Mouse (Mus musculus) urinary bladder, postnatal 14 days (tissue): ENCODE data around the gene Dbp.

Source experiments
- DNase-seq: peaks from one replicate; pipeline ENCODE4 v3.0.0; 2021; ENCODE audit warnings: low spot score

The Dbp gene

DNA sequence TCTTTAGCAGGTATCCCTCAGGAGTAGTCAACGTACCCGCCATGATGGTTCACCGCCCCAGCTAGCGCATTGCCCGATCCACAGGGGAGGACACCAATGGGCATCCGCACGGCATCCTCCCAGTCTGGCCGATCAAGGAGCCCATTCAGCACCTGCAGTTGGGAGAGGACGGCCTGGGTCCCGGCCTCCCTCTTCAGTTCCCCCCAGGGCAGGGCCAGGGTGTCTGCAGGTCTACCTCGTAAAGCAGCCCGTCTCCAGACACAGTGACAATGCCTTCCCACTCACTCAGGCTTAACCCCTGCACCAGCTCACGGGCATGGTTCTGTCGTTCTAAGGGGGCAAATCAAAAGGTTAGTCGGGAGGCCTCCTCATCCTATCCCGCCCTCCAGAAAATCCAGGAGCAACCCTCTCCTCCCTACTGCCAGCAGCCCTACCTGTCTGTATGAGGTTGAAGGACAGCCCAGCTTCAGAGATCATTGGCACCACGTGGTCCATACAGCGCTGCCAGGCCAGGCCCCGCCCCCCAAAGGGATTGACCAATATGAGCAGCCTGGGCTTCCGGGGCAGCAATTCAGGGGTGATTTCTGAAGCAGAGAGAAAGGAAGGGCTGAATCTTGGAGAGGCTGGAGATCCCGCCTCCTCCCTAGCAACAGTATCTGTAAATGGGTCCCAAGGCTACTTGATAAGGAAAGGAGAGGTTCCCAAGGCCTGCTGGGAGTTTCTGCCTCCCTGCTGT is 7.3 kb downstream of the Dbp start:
- no peak for DNase-seq

- DNase-seq = no peak
Observed at GRCm38 (mm10) chr7:45713396-45713795, 8.5 kb downstream of the Dbp start.

GRCm38 (mm10) chr7:45713881-45714520 is 9.1 kb downstream of the Dbp start:
- DNase-seq = no peak

- peak; percentile 79 for DNase-seq
Observed at GRCm38 (mm10) chr7:45714630-45715089, 9.8 kb downstream of the Dbp start.

- DNase-seq = peak; percentile 98
Observed at GRCm38 (mm10) chr7:45715090-45715708, 10.3 kb downstream of the Dbp start, which contains the start of gene Rpl18. TSS of gene Rpl18 (plus strand) at chr7:45715457.

DNA sequence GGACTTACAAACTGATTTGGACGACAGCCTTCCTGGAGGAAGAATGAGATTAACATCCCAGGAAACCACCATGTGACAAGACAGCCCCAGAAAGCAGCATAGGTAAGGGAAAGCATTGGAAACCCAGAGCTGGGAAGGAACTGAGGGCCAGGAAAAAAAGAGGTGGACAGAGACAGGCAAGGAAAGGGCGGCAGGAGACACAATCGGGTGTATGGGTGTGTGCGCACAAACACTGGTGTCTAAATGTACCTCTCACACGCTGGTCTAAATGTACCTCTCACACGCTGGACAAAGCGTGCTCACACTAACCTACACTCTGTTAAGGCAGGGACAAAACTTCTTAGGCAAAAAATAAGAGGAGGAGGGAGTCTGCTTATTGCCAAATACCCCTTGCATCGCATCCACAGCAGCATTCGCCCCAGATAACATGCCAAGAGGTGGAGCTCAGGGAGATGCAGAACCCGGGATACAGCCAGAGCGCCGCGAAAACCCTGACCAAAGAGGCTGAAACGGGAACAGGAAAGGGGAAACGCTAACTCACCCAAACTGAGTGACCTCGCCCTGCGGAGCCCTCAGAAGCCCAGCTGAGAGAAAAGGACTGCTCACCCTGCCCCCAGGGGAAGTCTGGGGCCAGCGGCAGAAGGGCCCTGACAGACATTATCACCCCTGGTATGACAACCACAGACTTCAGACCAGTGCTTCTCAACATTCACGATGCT is 11.0 kb downstream of the Dbp start:
- DNase-seq = no peak

- DNase-seq = no peak
Observed at GRCm38 (mm10) chr7:45716460-45716857, 11.6 kb downstream of the Dbp start.

GRCm38 (mm10) chr7:45716952-45717917 is 12.3 kb downstream of the Dbp start:
- DNase-seq = no peak

DNA sequence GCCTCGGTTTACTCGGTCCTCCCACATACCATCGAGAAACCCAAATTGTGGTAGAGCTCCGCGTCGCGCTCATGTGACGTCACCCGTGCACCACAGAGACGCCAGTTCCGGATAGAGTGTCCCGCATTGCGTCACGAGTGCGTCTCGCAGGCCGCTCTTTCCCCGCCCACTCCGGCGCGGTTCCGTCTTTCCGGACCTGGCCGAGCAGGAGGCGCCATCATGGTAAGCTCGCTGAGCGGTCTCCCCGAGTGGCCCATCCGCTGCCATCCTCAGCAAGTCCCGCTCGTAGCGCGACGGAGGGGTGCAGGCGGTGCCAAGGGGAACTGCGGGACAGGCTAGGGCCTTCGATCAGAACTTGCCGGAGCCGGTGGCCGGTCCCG is 13.0 kb downstream of the Dbp start, which contains the start of gene Sphk2:
Gene Sphk2 (minus strand): TSS at position 85 of the 380 bp plus-strand sequence.
- DNase-seq = peak; percentile 99

GRCm38 (mm10) chr7:45718331-45718730 is 13.4 kb downstream of the Dbp start:
- no peak for DNase-seq

- no peak for DNase-seq
Observed at GRCm38 (mm10) chr7:45719180-45719579, 14.3 kb downstream of the Dbp start.

- DNase-seq = no peak
Observed at GRCm38 (mm10) chr7:45719738-45720412, 15.0 kb downstream of the Dbp start.

DNA sequence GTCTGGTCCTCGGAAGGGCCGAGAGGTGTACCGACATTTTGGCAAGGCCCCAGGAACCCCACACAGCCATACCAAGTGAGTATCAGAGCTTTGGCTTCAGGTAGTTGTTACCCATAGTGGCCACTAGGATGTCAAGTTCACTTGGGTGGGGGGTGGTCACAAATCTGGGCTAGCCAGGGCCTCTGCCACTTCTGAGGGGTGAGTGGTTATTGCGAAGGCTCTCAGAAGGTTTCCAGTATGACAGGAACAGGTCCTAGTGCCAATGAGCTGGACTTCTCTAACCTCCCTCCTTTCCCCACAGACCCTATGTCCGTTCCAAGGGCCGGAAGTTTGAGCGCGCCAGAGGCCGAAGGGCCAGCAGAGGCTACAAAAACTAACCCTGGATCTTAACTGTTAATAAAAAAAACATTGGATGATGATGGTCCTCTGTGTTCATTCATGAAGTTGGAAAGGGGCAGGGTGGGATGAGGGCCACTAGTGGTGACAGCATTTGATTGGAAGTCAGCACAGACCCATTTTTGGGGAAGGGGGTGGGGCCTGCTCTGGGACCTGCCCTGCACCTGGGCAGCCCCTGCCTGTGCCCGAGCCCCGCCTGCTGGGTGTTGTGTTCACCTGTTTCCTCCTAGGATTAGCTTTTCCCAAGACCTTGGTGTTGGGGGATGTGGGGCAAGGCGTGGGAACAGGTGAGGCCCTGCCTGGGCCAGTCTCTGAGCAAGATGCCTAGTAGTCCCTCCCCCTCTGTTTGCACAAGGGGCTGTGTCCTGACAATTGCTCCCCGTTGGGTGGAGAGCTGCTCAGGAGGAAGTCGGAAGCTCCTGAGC is 15.7 kb downstream of the Dbp start, which contains the start of gene Fam83e:
Gene Fam83e (plus strand): TSS at position 800 of the 821 bp plus-strand sequence.
- DNase-seq = no peak

GRCm38 (mm10) chr7:45721234-45721571 is 16.3 kb downstream of the Dbp start:
- no peak for DNase-seq

DNA sequence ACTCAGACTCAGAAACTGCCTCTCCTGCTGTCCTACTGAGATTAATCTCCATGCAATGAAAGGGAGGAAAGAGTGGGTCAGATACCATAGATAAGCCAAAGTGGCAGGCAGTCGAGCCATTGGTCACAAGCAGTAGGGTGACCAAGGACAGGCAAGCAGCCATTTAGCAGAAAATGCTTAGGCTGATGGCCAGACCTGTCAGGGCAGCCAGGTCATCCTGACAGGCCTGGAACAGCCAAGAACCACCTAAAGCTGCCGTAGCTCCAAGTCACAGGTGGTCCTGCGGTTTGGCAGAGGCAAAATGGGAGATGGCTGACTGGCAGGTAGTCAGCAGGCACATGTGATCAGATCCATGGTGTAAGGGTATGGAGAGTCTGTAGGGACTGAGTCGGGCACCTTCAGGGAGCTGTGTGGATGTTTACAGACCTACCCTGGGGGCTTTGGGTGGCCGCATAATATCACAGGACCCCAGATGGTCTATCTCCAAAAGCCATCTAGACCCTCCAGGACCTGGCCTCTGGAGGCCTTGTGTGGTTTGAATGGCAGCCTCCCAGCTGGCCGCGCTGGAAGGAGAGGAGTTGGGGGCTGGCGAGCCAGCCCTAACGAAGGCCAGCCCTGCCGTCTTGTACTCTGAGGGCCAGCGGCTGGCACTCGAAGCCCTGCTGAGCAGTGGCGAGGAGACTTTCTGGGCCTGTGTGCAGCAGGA is 16.9 kb downstream of the Dbp start:
- DNase-seq = no peak

GRCm38 (mm10) chr7:45722348-45722713 is 17.4 kb downstream of the Dbp start:
- no peak for DNase-seq

DNA sequence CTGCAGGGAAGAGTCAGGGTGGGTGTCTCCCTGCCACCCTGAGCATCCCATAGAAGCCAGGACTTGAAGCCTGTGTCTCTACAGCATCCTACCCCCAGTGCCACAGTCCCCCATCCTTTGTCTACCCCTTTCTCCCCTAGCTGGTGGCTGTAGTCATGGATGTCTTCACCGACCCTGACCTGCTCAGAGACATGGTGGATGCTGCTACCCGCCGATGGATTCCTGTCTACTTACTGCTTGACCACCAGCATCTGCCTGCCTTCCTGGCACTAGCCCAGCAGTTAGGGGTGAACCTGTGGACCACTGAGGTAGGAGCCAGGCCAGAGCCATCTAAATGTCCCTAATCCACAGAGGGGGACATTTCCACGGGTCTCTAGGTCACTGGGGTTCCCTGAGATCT is 18.4 kb downstream of the Dbp start:
- no peak for DNase-seq

GRCm38 (mm10) chr7:45723781-45724180 is 18.9 kb downstream of the Dbp start:
- no peak for DNase-seq

GRCm38 (mm10) chr7:45725151-45725550 is 20.3 kb downstream of the Dbp start:
- no peak for DNase-seq
